12 mouse cellular contexts compared by ENCODE assay signal in genomic region chr7:141508160-141508559, GRCm38 (mm10). TPM values are rescaled to one million over a fixed set of nuclear protein-coding genes. Genes with fewer than 3 reads are reported as not detected.
DNase-seq lines count a peak whose midpoint lies in the region; ATAC-seq and TF ChIP-seq lines count a peak whose summit lies in the region.
"Had no signal": no experiment of that assay in that cellular context is flagged by ENCODE, and none has a peak within 500 bp of the region (broad histone marks: within the 10 kb centered on the region; RNA-seq: fewer than 3 reads in every experiment).

No protein-coding gene starts in this region.

- no peaks in the 10 kb centered on the region for H3K36me3 ChIP-seq in forebrain, embryonic 11.5 days (ENCODE audit: control insufficient read depth, insufficient read depth, low read length)
- H3K36me3 ChIP-seq in forebrain, postnatal 0 days (ENCODE audit: insufficient read depth): peaks cover 21% of the 10 kb centered on the region; the same call in 1 of the 2 replicates
- H3K36me3 ChIP-seq in kidney, postnatal 0 days (ENCODE audit: insufficient read depth, low read length): peaks cover 4% of the 10 kb centered on the region; the same call in 1 of the 2 replicates
- peaks cover 87% of the 10 kb centered on the region for H3K36me3 ChIP-seq in erythroblast, embryonic 14.5 days (ENCODE audit: control insufficient read depth)
- H3K36me3 ChIP-seq in liver, embryonic 14.5 days (replicated peaks; ENCODE audit: control insufficient read depth, insufficient read depth, low read depth): peaks cover 43% of the 10 kb centered on the region

- H3K4me3 ChIP-seq in forebrain, embryonic 11.5 days (ENCODE audit: low read depth, low read length): no peak overlapping the region
- H3K4me3 ChIP-seq in forebrain, postnatal 0 days (ENCODE audit: low read depth, low read length): no peak overlapping the region
- no peak overlapping the region for H3K4me3 ChIP-seq in kidney, postnatal 0 days (replicated peaks; ENCODE audit: low read depth, low read length)
- peak overlapping the region; percentile 85 for H3K4me3 ChIP-seq in erythroblast, embryonic 14.5 days (replicated peaks)
- H3K4me3 ChIP-seq in liver, embryonic 14.5 days (ENCODE audit: insufficient read depth in 1 of 2, low read depth in 2 of 2, low read length in 2 of 2): peak overlapping the region; percentile 83 to 95

- TF ChIP-seq CTCF in forebrain, postnatal 0 days (IDR thresholded peaks at IDR 0.05; ENCODE audit: low read depth): no peak
- no peak for TF ChIP-seq CTCF in kidney, postnatal 0 days (IDR thresholded peaks at IDR 0.05; ENCODE audit: low read depth)
- no peak for TF ChIP-seq CTCF in liver, embryonic 14.5 days (IDR thresholded peaks at IDR 0.05; ENCODE audit: low read depth)

- TF ChIP-seq EP300 in liver, embryonic 14.5 days (IDR thresholded peaks at IDR 0.05; ENCODE audit: low read depth): no peak

- DNase-seq in forebrain, embryonic 11.5 days (ENCODE audit: low spot score): no peak
- no peak for DNase-seq in forebrain, postnatal 0 days
- no peak for DNase-seq in kidney, postnatal 0 days (ENCODE audit: low spot score)
- DNase-seq in kidney, postnatal 4 days: no peak
- DNase-seq in liver, embryonic 14.5 days (ENCODE audit: low read depth in 3 of 3, low spot score in 3 of 3): peak; percentile 38 to 45 (median 41)
- no peak for DNase-seq in spleen, postnatal 10 days (ENCODE audit: low spot score in 2 of 2)
- no peak for DNase-seq in adrenal gland, adult (ENCODE audit: inconsistent age in 2 of 2, low spot score in 1 of 2)
- DNase-seq: cerebellum, adult 11 months; gastrocnemius, postnatal 14 days; layer of hippocampus, postnatal 36 days had no signal

- peak overlapping the region; percentile 63 for H3K27ac ChIP-seq in forebrain, embryonic 11.5 days (ENCODE audit: low read depth, low read length)
- H3K27ac ChIP-seq in forebrain, postnatal 0 days (ENCODE audit: low read depth, low read length): no peak overlapping the region
- H3K27ac ChIP-seq in kidney, postnatal 0 days: no peak overlapping the region
- H3K27ac ChIP-seq in liver, embryonic 14.5 days: peak overlapping the region; percentile 96

- H3K4me1 ChIP-seq in forebrain, embryonic 11.5 days (replicated peaks; ENCODE audit: control insufficient read depth, insufficient read depth, low read length): no peaks in the 10 kb centered on the region
- no peaks in the 10 kb centered on the region for H3K4me1 ChIP-seq in forebrain, postnatal 0 days (ENCODE audit: insufficient read depth)
- H3K4me1 ChIP-seq in kidney, postnatal 0 days (replicated peaks; ENCODE audit: insufficient read depth, low read length): no peaks in the 10 kb centered on the region
- H3K4me1 ChIP-seq in erythroblast, embryonic 14.5 days (ENCODE audit: control insufficient read depth): peaks cover 78% of the 10 kb centered on the region
- H3K4me1 ChIP-seq in liver, embryonic 14.5 days (replicated peaks; ENCODE audit: control insufficient read depth in 2 of 2, insufficient read depth in 2 of 2, low read length in 1 of 2): peaks cover 26 to 34% of the 10 kb centered on the region in 2 experiments

- H3K27me3 ChIP-seq in forebrain, embryonic 11.5 days (ENCODE audit: control insufficient read depth, insufficient read depth, low read length): no peaks in the 10 kb centered on the region
- H3K27me3 ChIP-seq in forebrain, postnatal 0 days (ENCODE audit: insufficient read depth, low read length): no peaks in the 10 kb centered on the region
- H3K27me3 ChIP-seq in kidney, postnatal 0 days (ENCODE audit: insufficient read depth, low read length): no peaks in the 10 kb centered on the region
- H3K27me3 ChIP-seq in erythroblast, embryonic 14.5 days (ENCODE audit: control insufficient read depth): no peaks in the 10 kb centered on the region
- no peaks in the 10 kb centered on the region for H3K27me3 ChIP-seq in liver, embryonic 14.5 days (ENCODE audit: control insufficient read depth, insufficient read depth, low read length)

- no peak overlapping the region for H3K4me2 ChIP-seq in forebrain, embryonic 11.5 days (ENCODE audit: low read depth, low read length, severe bottlenecking)
- H3K4me2 ChIP-seq in forebrain, postnatal 0 days (ENCODE audit: low read depth): no peak overlapping the region
- H3K4me2 ChIP-seq in kidney, postnatal 0 days (ENCODE audit: low read length): no peak overlapping the region
- peak overlapping the region; percentile 94 for H3K4me2 ChIP-seq in liver, embryonic 14.5 days (ENCODE audit: low read depth)

- no peak overlapping the region for H3K9ac ChIP-seq in forebrain, embryonic 11.5 days (ENCODE audit: low read length)
- H3K9ac ChIP-seq in forebrain, postnatal 0 days: no peak overlapping the region
- H3K9ac ChIP-seq in kidney, postnatal 0 days (ENCODE audit: low read depth, low read length): 0 out of 2 replicates have a peak overlapping the region, but pooled peaks have one; percentile 1
- peak overlapping the region; percentile 68 for H3K9ac ChIP-seq in liver, embryonic 14.5 days (replicated peaks)

- no peaks in the 10 kb centered on the region; the same call in 1 of the 2 replicates for H3K9me3 ChIP-seq in forebrain, embryonic 11.5 days (ENCODE audit: control insufficient read depth, low read length)
- H3K9me3 ChIP-seq in forebrain, postnatal 0 days (ENCODE audit: low read length): no peaks in the 10 kb centered on the region
- H3K9me3 ChIP-seq in kidney, postnatal 0 days (replicated peaks; ENCODE audit: low read length): no peaks in the 10 kb centered on the region
- peaks cover 2% of the 10 kb centered on the region; the same call in 1 of the 2 replicates for H3K9me3 ChIP-seq in erythroblast, embryonic 14.5 days (ENCODE audit: control insufficient read depth, low read length)
- no peaks in the 10 kb centered on the region for H3K9me3 ChIP-seq in liver, embryonic 14.5 days (ENCODE audit: control insufficient read depth, low read length)

- peak; percentile 72; the same call in 1 of the 2 replicates for ATAC-seq in forebrain, embryonic 11.5 days (replicated peaks; ENCODE audit: low FRiP score)
- ATAC-seq in forebrain, postnatal 0 days: no peak
- no peak for ATAC-seq in kidney, postnatal 0 days (replicated peaks; ENCODE audit: low FRiP score, low read depth)
- ATAC-seq in liver, embryonic 14.5 days (ENCODE audit: insufficient read depth): peak; percentile 79
- ATAC-seq: inflammation-experienced regulatory T-cells, adult 6 months had no signal

RNA-seq across cellular contexts. Expression of gene Chid1, which starts 31.5 kb away (rescaled TPM):
- polyA plus RNA-seq in forebrain, embryonic 11.5 days (2014; fragmentation: Nextera tagmentation; extraction: Ambion mirVana): 22.9 and 26.5 TPM in 2 replicates
- total RNA-seq in forebrain, postnatal 0 days (2014; rRNA removed): 40.5 and 42.0 TPM in 2 replicates
- 38.9 and 42.0 TPM in 2 replicates for polyA plus RNA-seq in forebrain, postnatal 0 days (2015; fragmentation: Nextera tagmentation; extraction: Ambion mirVana)
- polyA plus RNA-seq in kidney, postnatal 0 days (2015; fragmentation: Nextera tagmentation; extraction: Ambion mirVana): 30.0 and 33.7 TPM in 2 replicates
- polyA plus RNA-seq in erythroblast, embryonic 14.5 days (2012): 1.7 and 2.6 TPM in 2 replicates
- 6.3 and 12.1 TPM in 2 replicates for polyA plus RNA-seq in liver, embryonic 14.5 days (2012; rRNA removed)
- 23.0 and 24.2 TPM in 2 replicates for polyA plus RNA-seq in liver, embryonic 14.5 days (2014; fragmentation: Nextera tagmentation; extraction: Ambion mirVana)

RNA-seq across cellular contexts. Expression of gene Tspan4, which starts 33.1 kb away (rescaled TPM):
- polyA plus RNA-seq in forebrain, embryonic 11.5 days (2014; fragmentation: Nextera tagmentation; extraction: Ambion mirVana): 29.7 and 34.0 TPM in 2 replicates
- total RNA-seq in forebrain, postnatal 0 days (2014; rRNA removed): 52.5 and 79.6 TPM in 2 replicates
- polyA plus RNA-seq in forebrain, postnatal 0 days (2015; fragmentation: Nextera tagmentation; extraction: Ambion mirVana): 54.9 and 57.9 TPM in 2 replicates
- polyA plus RNA-seq in kidney, postnatal 0 days (2015; fragmentation: Nextera tagmentation; extraction: Ambion mirVana): 109 and 115 TPM in 2 replicates
- polyA plus RNA-seq in erythroblast, embryonic 14.5 days (2012): 0.31 and 0.46 TPM in 2 replicates
- polyA plus RNA-seq in liver, embryonic 14.5 days (2012; rRNA removed): 32.1 and 37.4 TPM in 2 replicates
- polyA plus RNA-seq in liver, embryonic 14.5 days (2014; fragmentation: Nextera tagmentation; extraction: Ambion mirVana): 42.1 and 43.0 TPM in 2 replicates

RNA-seq across cellular contexts. Expression of gene Polr2l, which starts 33.2 kb away (rescaled TPM):
- 73.9 and 78.5 TPM in 2 replicates for polyA plus RNA-seq in forebrain, embryonic 11.5 days (2014; fragmentation: Nextera tagmentation; extraction: Ambion mirVana)
- 21.1 and 24.6 TPM in 2 replicates for total RNA-seq in forebrain, postnatal 0 days (2014; rRNA removed)
- polyA plus RNA-seq in forebrain, postnatal 0 days (2015; fragmentation: Nextera tagmentation; extraction: Ambion mirVana): 73.2 and 74.8 TPM in 2 replicates
- polyA plus RNA-seq in kidney, postnatal 0 days (2015; fragmentation: Nextera tagmentation; extraction: Ambion mirVana): 68.5 and 72.2 TPM in 2 replicates
- polyA plus RNA-seq in erythroblast, embryonic 14.5 days (2012): 15.4 and 17.1 TPM in 2 replicates
- polyA plus RNA-seq in liver, embryonic 14.5 days (2012; rRNA removed): 10.9 and 24.6 TPM in 2 replicates
- polyA plus RNA-seq in liver, embryonic 14.5 days (2014; fragmentation: Nextera tagmentation; extraction: Ambion mirVana): 52.4 and 54.7 TPM in 2 replicates

RNA-seq across cellular contexts. Expression of gene Cd151, which starts 41.0 kb away (rescaled TPM):
- polyA plus RNA-seq in forebrain, embryonic 11.5 days (2014; fragmentation: Nextera tagmentation; extraction: Ambion mirVana): 40.3 and 48.6 TPM in 2 replicates
- 55.8 and 62.4 TPM in 2 replicates for total RNA-seq in forebrain, postnatal 0 days (2014; rRNA removed)
- polyA plus RNA-seq in forebrain, postnatal 0 days (2015; fragmentation: Nextera tagmentation; extraction: Ambion mirVana): 12.4 and 18.7 TPM in 2 replicates
- polyA plus RNA-seq in kidney, postnatal 0 days (2015; fragmentation: Nextera tagmentation; extraction: Ambion mirVana): 36.1 and 37.2 TPM in 2 replicates
- polyA plus RNA-seq in erythroblast, embryonic 14.5 days (2012): 1.0 and 1.1 TPM in 2 replicates
- 20.0 and 22.0 TPM in 2 replicates for polyA plus RNA-seq in liver, embryonic 14.5 days (2012; rRNA removed)
- polyA plus RNA-seq in liver, embryonic 14.5 days (2014; fragmentation: Nextera tagmentation; extraction: Ambion mirVana): 12.8 and 13.8 TPM in 2 replicates

RNA-seq across cellular contexts. Expression of gene Cracr2b, which starts 47.3 kb away (rescaled TPM):
- 3.6 and 5.9 TPM in 2 replicates for polyA plus RNA-seq in forebrain, embryonic 11.5 days (2014; fragmentation: Nextera tagmentation; extraction: Ambion mirVana)
- 4.5 and 7.2 TPM in 2 replicates for total RNA-seq in forebrain, postnatal 0 days (2014; rRNA removed)
- polyA plus RNA-seq in forebrain, postnatal 0 days (2015; fragmentation: Nextera tagmentation; extraction: Ambion mirVana): 5.2 and 6.7 TPM in 2 replicates
- polyA plus RNA-seq in kidney, postnatal 0 days (2015; fragmentation: Nextera tagmentation; extraction: Ambion mirVana): 16.1 and 20.5 TPM in 2 replicates
- 0.06 and 0.12 TPM in 2 replicates for polyA plus RNA-seq in erythroblast, embryonic 14.5 days (2012)
- 1.3 and 2.6 TPM in 2 replicates for polyA plus RNA-seq in liver, embryonic 14.5 days (2012; rRNA removed)
- 0.89 and 1.9 TPM in 2 replicates for polyA plus RNA-seq in liver, embryonic 14.5 days (2014; fragmentation: Nextera tagmentation; extraction: Ambion mirVana)
- polyA plus RNA-seq: inflammation-experienced regulatory T-cells, adult 6 months had no signal

Comparison
In these comparisons a context has a peak if more than half of its experiments do, and no peak if none do; other contexts are left out.
1. ATAC-seq: peak in forebrain, embryonic 11.5 days (single experiment) and liver, embryonic 14.5 days (single experiment); none in forebrain, postnatal 0 days (single experiment) and kidney, postnatal 0 days (single experiment).
2. H3K27ac ChIP-seq: peak in forebrain, embryonic 11.5 days (single experiment) and liver, embryonic 14.5 days (single experiment); none in forebrain, postnatal 0 days (single experiment) and kidney, postnatal 0 days (single experiment).
3. DNase-seq: peak in liver, embryonic 14.5 days (3 of 3); none in forebrain, embryonic 11.5 days (single experiment), forebrain, postnatal 0 days (single experiment), kidney, postnatal 0 days (single experiment), kidney, postnatal 4 days (0 of 2), spleen, postnatal 10 days (0 of 2) and adrenal gland, adult (0 of 2).
4. H3K4me3 ChIP-seq: peak in erythroblast, embryonic 14.5 days (single experiment) and liver, embryonic 14.5 days (2 of 2); none in forebrain, embryonic 11.5 days (single experiment), forebrain, postnatal 0 days (single experiment) and kidney, postnatal 0 days (single experiment).
5. H3K9ac ChIP-seq: peak in kidney, postnatal 0 days (single experiment) and liver, embryonic 14.5 days (single experiment); none in forebrain, embryonic 11.5 days (single experiment) and forebrain, postnatal 0 days (single experiment).
6. RNA of gene Tspan4, which starts 33.1 kb away (polyA plus RNA-seq): 109 to 115 TPM in kidney, postnatal 0 days, 54.9 to 57.9 TPM in forebrain, postnatal 0 days, 32.1 to 43.0 TPM in liver, embryonic 14.5 days and 29.7 to 34.0 TPM in forebrain, embryonic 11.5 days; 0.31 to 0.46 TPM in erythroblast, embryonic 14.5 days; every median in the first group is over 10 times any median in the second.